Mouse (Mus musculus) liver, adult 2 months (tissue): ENCODE results near the gene Stpg1.

Source experiments
- CTCF ChIP-seq: fragments of 200-500 bp; IDR thresholded peaks from 2 replicates; pipeline ENCODE4 v1.5.1; 2011; ENCODE audit warnings: low read depth, low read length, control low read depth
- POLR2A ChIP-seq: fragments of 200-500 bp; IDR thresholded peaks from 2 replicates; pipeline ENCODE4 v1.6.1; 2011; ENCODE audit warnings: low read length, control low read depth; ENCODE audit not compliant: insufficient read depth; ENCODE audit errors: extremely low read depth

- no peak for TF ChIP-seq CTCF
- TF ChIP-seq POLR2A, result no peak
Measured at GRCm38 (mm10) chr4:135525057-135525456, 30.5 kb downstream of the Stpg1 start.
